Mouse (Mus musculus) frontal cortex, postnatal 10 days (tissue): ENCODE results near the gene Vmn1r28.
"Not testable (repeated sequence)": the region's sequence is repeated elsewhere in the genome, so short reads cannot be mapped to it uniquely, and the experiment has no call there.

Experiments
- DNase-seq, 2 experiments: peaks; one replicate each; pipeline ENCODE4 v3.0.0; 2022; ENCODE audit warnings: low spot score in 2 of 2, mixed read lengths in 1 of 2

Vmn1r28 gene

GRCm38 (mm10) chr6:58261737-58262136, at the start of gene Vmn1r28:
Gene Vmn1r28, plus strand, starts transcription at chr6:58262037.
- no peak for DNase-seq

GRCm38 (mm10) chr6:58216119-58216518, 45.7 kb upstream of the Vmn1r28 start:
- no peak for DNase-seq

DNA sequence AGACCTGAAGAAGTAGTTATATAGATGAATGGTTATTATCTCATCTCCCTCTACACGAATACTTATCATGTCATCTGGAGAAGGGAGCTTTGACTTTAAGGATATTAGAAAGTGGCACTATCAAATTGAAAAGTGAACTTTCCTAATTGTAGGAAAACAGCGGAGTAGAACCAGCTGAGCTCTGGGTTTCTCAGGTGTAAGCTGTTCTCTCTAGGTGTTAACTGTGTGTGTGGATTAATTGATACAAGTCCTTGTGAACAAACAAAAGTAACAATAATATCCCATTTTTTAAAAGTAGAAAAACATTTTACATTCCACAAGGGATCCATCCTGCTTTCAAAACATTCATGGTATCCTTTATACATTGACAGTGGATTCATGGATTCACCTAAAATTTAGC, 43.1 kb upstream of the Vmn1r28 start, which contains the start of gene Vmn1r27:
Gene Vmn1r27 (minus strand): TSS at position 101 of the 400 bp plus-strand sequence.
- DNase-seq, result no peak

DNA sequence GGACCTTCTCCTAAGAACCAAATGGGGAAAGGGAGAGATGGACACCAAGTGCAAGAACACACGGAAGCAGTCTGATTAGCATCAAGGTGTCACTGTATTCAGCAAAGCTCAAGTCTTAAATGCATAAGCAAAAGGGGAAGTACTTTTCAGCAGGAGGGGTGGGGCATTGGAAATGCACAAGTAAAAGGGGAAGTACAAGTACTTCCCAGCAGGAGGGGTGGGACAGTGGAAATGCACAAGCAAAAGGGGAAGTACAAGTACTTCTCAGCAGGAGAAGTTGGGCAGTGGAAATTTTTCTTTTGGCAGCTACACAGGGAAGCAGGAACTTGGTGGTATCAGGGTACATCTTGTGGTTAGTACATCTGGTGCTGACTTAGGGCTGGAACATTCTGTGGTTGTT, 17.8 kb downstream of the Vmn1r28 start:
- not testable (repeated sequence) for DNase-seq

DNA sequence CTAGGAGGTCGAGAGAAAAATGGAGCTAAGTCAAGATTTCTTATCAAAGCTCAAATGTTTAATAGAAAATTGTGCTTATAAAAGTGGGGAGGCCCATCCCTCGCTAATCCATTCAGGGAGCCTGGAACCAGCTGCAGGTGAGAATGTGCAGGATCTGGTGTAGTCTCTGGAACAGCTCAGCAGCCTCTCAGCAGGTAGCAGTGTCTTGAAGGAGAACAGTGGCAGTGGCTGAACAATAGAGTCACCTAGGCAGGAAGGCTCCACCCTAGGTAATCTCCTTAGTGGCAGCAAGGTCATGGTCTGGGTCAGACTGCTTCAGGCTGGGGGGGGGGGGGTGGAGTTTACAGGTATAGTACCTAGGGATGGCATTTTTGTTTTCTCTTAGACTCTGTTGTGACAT, 30.4 kb downstream of the Vmn1r28 start:
- no peak for DNase-seq

- DNase-seq, result not testable (repeated sequence)
These were observed 36.7 kb downstream of the Vmn1r28 start for GRCm38 (mm10) chr6:58298511-58298910.

- no peak for DNase-seq
These were observed 39.4 kb downstream of the Vmn1r28 start, which contains the start of gene Vmn1r29 for GRCm38 (mm10) chr6:58301249-58301648. Gene Vmn1r29, plus strand, starts transcription at chr6:58301549.
